Mouse (Mus musculus): ENCODE measurements around the gene Plac8. TPM values are rescaled to one million over a fixed set of nuclear protein-coding genes. Genes with fewer than 3 reads are reported as not detected.

The Plac8 gene
- polyA plus RNA-seq, 1 experiment = 2,125 TPM

DNA sequence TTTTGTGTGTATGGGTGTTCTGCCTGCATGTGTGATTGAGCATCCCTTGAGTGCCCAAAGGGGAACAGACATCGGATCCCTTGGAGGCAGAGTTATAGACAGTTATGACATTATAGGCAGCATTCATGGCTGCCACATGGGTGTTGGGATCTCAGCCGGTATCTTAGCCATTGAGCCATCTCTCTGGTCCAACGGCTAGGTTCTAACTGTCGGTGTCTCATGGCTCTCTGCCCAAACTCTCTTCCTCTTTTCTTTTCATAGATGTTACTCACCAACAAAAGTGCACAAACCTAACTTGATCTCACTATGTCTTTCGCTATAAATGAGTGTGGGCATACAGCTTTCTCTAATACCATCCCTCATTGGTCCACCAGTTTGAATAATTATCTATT is 10.4 kb upstream of the Plac8 start:
- DNase-seq (ENCODE audit: low read depth, low spot score) = no peak
- 79% methylated on average over 5 of the region's 5 CpGs for WGBS

DNA sequence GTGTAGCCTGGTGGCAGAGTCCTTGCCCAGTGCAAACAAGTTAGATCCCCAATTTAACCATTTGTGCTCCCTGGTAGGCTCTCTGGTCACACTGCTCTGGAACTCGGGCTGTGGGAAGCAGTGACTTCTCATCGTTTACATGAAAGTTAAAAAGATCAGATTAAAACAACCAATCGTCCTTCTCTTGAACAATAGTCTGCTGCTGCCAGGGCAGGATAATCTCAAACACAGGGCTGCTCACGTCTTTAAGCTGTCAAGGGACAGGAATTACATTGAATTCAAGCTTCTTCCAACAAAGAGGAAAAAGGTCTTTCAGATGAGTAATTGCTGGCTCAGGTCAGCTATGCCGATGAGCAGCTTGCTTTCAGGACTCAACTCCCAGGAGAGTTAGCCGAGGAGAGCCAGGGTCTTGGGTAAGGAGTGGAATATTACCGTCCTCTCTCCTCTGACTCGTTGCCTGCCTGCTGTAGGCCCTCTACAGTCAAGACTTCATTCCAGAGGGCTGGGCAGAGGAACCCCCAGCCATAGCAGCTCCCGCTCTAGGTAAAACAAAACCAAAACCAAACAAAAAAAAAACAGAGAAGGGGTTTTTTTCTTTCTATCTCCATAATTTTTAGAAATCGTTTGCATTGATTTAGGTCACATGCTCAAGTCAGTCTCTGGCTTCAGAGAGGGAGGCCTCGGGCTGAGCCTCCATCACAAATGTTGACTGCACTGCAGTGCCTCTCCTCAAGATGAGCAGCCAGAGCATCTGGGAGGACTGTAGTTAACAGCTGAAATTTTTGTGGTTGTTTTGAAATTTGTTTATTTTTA is 9.8 kb upstream of the Plac8 start:
- 59% methylated on average over 11 of the region's 11 CpGs for WGBS
- no peak for DNase-seq (ENCODE audit: low read depth, low spot score)

DNA sequence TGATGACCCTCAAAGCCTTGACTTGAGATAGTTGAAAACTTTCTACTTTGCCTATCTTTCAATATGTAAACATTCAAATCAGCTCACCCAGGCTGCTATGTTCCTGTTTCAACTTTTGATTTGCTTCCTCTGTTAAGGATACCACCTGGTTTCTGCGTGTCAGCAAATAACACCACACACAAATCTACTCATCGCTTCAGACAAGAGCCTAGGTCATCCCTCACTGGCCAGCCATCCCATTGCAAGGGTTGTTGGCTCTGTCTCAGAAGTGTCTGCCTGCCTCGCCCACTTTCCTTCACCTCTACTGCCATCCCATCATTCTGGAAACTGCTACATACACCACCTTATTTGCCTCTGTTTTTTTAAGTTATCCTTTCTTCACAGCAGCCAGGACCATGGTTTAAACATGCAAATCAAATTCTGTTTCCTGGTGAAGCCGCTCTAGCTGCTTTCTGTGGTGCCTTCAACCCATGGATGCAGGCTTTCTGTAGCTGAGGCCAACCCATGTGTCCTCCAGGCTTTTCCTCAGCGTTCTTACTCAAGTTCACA is 6.9 kb upstream of the Plac8 start:
- WGBS = 92% methylated on average over 5 of the region's 5 CpGs
- DNase-seq (ENCODE audit: low read depth, low spot score) = no peak

DNA sequence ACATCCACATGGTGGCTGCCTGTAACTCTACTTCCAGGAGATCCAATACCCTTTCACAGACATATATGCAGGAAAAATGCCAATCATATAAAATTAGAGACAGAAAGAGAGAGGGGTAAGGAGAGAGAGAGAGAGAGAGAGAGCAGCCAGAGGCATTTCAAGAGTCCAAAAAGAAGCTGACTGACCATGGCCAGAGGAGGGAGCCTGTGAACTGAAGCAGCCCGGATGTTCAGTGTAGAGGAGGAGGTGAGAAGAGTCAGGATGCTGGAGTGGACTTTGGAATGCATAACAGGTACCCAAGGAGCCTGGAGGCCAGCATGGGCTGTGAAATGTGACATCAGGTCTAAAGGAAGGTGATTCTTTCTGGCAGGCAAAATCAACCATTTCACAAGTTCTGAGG is 2.7 kb upstream of the Plac8 start:
- no peak for DNase-seq (ENCODE audit: low read depth, low spot score)

DNA sequence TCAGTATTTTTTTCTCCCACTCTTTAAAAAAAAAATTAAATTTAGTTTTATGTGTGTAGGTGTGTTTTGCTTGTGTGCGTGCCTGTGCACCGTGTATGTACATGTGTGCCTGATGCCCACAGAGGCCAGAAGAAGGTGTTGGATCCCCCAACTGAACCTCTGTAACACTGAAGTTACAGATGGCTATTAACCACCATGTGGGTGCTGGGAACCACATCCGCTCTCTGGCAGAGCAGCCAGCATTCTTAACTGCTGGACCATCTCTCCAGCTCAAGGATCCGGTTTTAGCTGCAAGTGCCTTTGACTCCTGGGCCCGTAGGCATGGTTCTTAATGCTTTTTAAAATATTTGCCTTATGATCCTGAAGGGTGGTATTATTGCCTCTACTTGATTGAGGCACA is 1.2 kb upstream of the Plac8 start:
- 89% methylated on average over 5 of the region's 5 CpGs for WGBS
- no peak for DNase-seq (ENCODE audit: low read depth, low spot score)

More for the DNA sequence above, 2.7 kb upstream of the Plac8 start:
- 35% methylated on average over 1 of the region's 1 CpGs for WGBS

DNA sequence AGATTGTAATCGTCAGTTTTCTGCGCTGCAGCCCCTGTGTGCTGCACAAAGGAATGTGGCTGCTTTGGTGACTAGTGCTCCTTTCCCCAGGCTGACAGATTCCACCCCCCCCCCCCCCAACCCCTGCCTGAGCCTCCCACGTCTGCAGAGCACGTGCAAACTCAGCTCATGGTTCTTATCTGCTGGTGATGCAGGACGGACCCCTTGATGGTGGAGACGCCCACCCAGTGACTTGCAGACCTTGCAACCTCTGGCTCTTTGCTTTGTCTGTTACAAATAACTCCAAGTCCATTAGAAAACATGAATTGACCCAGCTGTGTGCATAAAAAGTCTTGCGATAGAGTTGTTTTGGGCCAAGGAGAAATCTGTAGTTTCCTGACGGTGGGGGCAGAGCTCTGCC is 1.3 kb downstream of the Plac8 start:
- no peak for DNase-seq (ENCODE audit: low read depth, low spot score)

DNA sequence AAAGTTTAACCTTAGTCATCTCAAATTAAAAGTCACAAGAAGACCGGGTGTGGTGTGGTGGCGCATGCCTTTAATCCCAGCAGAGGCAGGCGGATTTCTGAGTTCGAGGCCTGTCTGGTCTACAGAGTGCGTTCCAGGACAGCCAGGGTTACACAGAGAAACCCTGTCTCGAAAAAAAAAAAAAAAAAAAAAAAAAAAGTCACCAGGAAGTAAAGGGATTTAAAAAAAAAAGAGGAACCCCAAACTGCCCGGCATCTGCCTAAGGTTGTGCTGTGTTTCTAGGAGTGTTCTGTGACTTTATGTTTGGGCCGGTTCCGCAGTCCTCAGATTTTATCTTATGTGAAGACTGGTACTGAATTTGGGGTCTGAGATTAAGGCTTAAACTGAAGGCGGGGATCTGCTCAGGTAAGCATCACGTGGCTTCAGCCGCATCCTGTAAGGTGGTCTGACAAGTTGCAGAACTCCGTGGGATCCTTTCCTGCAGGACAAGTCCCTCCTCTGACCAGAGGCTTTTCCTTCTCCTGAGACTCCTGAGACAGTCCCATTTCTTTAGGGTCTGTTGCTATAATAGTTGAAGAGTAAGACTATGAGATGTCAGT is 1.9 kb downstream of the Plac8 start:
- DNase-seq (ENCODE audit: low read depth, low spot score) = no peak
- WGBS = 30% methylated on average over 13 of the region's 13 CpGs

More for the DNA sequence above, 1.3 kb downstream of the Plac8 start:
- 9% methylated on average over 8 of the region's 8 CpGs for WGBS

DNA sequence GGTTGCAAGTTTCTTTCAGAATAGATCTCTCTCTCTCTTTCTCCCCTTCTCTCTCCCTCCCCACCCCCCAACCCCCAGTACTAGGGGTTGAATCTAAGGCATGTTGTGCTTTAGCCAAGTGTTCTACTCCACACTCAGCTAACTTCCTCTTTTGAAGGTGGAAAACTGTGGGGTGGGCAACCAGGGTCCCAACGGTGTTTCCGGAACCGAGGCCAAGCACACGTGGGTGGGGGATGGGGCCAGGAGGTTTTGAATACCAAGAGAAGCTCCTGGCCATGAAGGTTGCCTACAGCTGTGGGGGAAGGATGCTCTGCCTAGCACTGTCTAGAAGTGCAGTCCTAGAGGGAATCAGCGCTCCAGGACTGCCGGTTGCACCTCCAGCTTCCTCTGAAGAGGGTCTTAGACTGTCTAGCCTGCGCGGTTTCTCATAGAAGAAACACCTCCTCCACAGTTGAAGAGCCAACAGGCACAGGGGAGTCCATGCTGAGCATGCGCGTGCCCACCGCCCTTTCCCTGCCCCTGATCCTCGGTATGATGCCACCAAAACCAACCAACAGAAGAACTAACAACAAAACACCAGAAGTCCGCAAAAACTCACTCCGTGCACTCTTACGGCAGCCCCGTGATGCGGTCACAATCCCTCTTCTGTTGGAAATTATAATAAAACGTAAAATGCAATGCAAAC is 2.7 kb downstream of the Plac8 start:
- no peak for DNase-seq (ENCODE audit: low read depth, low spot score)
- 72% methylated on average over 18 of the region's 18 CpGs for WGBS

DNA sequence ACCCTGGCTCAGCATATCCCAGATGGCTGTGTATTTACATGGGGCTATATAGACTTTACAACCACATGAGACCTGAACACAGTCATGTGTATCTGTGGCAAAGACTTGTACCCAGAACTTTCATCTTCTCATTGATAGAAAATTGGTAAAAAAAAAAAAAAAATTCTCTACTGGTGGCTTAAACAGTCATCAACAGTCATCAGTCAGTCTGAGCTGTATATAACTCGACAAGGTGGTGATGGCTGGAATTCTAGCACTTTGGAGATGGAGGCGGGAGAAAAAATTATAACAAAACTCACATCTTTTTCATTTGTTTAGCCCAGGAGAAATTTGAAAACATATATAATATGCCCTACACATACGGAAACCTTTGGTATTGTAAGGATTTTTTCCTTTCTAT is 3.2 kb downstream of the Plac8 start:
- no peak for DNase-seq (ENCODE audit: low read depth, low spot score)
- 71% methylated on average over 3 of the region's 3 CpGs for WGBS

DNA sequence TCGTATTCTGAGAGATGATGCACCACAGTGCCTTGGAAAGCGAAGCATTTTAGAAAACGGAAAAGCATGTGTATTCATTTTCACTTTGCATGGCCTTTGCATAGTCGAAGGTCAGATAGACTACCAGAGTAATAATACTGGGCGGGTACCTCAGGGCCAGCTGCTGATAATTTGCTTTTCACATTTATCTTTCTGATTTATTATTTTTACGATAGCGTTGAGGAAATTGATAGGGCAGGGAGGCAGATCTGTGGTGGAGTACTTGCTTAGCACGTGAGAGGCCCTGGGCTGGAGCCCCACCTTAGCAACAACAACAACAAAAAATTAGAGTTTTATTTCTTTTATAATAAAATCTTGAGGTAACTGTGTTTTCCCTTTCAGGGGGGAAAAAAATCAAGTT is 3.9 kb downstream of the Plac8 start:
- DNase-seq (ENCODE audit: low read depth, low spot score) = no peak
- WGBS = 22% methylated on average over 8 of the region's 8 CpGs

DNA sequence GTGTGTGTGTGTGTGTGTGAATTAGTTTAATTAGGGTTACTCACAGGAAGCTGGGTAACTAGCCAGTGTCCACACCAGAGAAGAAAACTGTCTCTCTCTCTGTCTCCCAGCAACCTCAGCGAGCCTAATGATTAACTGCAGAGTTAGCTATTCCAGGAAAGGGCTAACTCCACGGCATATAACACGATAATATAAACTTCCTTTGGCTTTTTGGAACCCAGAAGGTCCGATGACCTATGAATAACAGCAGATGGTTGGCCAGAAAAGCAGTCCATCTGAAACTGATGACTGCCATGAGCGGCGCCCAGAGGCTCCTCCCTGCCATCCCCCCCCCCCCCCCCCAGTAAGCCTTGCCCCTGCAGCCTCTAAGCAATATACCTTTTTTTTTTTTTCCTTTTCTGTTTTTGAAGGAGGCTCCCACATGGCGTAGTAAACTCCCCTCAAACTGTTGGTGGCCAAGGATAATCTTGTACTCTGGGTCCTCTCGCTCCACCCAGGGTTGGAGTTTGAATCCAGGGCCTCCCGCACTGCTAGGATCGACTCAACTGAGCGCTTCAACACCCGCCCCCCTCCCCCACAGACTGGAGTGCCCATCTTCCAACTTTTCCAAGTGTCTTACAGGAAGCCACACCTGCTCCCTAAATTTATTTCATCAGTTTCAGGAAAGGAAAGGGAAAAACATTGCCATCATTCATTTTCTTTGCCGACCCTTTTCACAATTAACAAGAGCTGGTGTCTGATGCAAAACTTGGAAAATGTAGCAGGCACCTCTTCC is 4.6 kb downstream of the Plac8 start:
- 15% methylated on average over 13 of the region's 13 CpGs for WGBS

DNA sequence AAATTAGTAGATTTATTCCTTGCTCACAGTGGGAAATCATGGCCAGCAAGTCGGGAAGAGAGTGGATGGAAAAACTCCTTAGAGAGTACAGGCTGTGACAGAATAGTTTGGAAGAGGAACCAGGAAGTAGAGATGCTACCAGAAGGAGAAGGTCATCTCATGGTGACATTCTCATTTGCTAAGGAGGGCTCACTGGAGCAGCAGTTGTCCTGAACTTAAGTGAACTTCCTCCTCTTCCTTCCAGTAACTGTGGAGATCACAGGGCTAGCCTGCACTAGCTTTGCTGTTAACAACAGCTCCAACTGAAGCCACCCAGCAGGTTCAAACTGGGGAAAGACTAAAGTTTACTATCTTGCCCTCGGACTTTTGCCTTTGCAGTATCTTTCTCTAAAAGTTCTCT is 5.2 kb downstream of the Plac8 start:
- WGBS = 28% methylated on average over 2 of the region's 2 CpGs
- no peak for DNase-seq (ENCODE audit: low read depth, low spot score)

More for the DNA sequence above, 4.6 kb downstream of the Plac8 start:
- no peak for DNase-seq (ENCODE audit: low read depth, low spot score)

DNA sequence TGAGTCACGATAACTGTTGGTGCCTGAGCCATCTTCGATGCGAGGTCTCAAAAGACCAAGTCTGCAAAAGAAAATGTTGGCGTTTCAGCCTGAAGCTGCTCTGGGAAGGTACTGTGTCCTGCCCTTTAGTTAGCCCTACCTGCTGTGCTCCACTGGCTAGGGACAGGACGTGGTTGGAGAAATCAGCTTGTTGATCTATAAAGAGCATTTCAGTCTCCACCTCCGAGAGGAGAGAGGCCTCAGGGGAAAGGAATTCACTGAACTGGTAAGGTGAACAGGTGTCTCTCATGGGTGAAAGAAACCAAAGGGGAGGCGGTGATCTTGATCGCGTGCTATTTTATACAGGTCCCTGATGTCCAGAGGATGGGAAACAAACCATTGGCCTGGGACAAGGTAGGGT is 9.3 kb downstream of the Plac8 start:
- WGBS = 86% methylated on average over 9 of the region's 9 CpGs
- no peak for DNase-seq (ENCODE audit: low read depth, low spot score)

DNA sequence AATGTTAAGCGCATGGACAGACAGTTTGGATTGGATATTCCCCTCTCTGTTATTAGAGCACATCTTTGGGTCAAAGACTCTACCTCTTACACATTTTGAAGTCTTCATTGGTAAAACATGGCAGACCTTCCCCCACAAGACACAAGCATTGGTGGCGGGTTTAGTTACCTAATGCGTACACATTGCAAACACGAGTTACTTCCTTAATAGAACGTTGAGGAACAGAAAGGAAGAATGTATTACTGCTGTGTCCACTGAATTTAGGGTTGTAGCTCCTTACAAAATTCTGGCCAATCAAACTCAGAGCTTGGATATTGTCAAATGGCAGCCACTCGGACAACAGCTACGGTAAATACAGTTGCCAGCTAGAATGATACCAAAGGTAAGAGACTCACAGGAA is 12.7 kb downstream of the Plac8 start:
- DNase-seq (ENCODE audit: low read depth, low spot score) = no peak
- 83% methylated on average over 7 of the region's 7 CpGs for WGBS

DNA sequence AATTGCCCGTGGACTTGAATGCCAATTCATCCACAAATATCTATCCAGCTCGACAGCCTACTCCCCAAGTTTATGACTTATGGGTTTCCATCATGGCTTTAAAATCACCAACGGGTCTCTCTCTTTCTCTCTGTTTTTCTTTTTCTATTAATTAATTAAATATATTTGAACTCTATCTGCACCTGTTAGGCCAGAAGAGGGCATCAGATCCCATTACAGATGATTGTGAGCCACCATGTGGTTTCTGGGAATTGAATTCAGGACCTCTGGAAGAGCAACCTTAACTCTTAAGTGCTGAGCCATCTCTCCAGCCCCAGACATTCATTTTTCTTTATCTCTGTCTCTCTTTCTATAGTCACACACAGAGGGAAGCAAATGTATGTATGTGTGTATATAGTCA is 13.3 kb downstream of the Plac8 start:
- WGBS = 59% methylated on average over 3 of the region's 3 CpGs
- no peak for DNase-seq (ENCODE audit: low read depth, low spot score)

DNA sequence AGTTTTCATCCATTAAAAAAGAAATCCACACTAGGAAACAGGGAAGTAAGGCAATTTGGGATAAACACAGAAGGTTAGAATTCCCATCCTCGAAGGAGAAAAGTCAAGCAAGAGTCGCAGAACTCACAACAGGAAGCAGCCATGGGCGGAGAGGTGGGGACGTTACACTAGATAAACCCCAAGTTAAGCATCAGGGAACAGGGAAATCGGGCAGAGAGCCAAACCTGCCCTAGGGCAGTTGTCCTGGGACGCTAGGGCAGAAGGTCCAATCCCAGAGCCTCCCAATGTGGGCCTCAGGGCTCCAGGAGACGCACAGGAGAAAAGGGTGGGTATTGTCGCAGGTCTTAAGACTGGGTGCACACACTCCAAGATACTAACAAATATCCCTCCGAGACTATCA is 14.5 kb downstream of the Plac8 start:
- no peak for DNase-seq (ENCODE audit: low read depth, low spot score)
- 22% methylated on average over 9 of the region's 9 CpGs for WGBS

DNA sequence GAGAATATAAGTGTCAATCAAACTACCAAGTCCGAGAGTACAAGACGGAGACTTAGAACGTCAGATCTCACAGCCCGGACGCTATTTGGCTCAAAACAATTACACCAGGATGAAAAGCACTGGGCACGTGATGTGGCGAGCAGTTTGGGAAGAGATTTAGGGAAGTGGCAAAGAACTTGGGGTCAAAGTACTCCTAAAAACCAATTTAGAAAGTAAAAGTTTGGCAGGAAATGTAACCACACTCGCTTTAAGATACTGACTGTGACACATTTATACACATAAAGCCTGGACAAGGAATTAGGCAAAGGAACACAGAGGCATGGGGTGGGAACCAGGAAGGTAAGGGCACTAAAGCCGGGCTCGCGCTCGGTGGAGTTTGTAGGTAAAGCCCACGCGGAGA is 15.0 kb downstream of the Plac8 start:
- DNase-seq (ENCODE audit: low read depth, low spot score) = no peak
- WGBS = 24% methylated on average over 14 of the region's 14 CpGs

DNA sequence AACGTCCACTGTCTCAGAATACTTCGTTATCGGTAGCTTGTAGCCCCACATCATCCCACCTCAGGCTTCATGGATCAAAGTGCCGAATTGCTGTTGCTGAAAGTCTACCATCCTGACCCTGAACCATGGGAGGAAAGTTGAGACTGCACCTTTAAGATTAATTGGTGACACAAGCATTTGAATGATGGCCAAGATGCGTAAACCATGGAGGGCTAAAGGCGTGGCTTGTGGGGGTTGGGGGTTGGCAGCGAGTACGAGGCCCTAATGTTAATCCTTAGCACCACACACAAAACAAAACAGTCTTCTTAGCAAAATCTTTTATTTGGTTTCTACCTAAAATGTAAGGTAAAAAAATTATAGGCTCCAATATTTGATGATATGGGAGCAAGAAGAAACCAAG is 18.6 kb downstream of the Plac8 start:
- no peak for DNase-seq (ENCODE audit: low read depth, low spot score)
- WGBS = 63% methylated on average over 8 of the region's 8 CpGs

DNA sequence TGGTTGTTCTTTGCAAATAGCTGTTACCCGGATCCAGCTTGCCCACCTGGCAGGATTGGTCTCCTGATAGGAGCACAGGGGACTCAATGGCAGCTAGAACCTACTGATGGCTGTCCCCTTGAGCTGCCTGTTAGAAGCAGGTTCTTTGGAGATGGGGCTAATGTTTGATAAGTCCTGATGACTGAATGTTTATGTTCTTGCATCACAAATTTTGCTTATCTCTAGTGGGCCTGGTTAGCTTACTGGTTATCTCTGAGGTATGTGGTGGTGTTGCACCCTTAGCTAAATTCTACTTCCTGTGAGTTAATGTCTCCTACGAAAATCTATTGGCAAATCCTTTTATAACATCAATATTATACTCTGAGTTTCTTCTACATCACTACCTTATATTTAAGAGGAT is 20.1 kb downstream of the Plac8 start:
- no peak for DNase-seq (ENCODE audit: low read depth, low spot score)
- WGBS = 59% methylated on average over 2 of the region's 2 CpGs

DNA sequence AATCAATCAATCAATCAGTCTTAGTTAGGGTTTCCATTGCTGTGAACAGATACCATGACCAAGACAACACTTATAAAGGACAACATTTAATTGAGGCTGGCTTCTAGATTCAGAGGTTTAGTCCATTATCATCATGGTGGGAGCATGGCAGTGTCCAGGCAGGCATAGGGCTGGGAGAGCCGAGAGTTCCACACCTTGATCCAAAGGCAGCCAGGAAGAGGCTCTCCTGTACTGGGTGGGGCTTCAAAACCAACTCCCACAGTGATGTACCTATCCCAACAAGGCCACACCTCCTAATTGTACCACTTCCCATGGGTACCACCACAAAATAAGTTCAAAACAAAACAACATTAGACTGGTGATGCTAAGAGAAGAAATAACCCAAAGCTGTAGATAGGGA is 21.9 kb downstream of the Plac8 start:
- no peak for DNase-seq (ENCODE audit: low read depth, low spot score)
- 58% methylated on average over 1 of the region's 1 CpGs for WGBS

Measured in large intestine, adult 2 months (tissue).